Mouse (Mus musculus) heart, adult 2 months (tissue): Measurements from ENCODE around the gene Ncoa4. TPM values are rescaled to one million over a fixed set of nuclear protein-coding genes. Genes with fewer than 3 reads are reported as not detected.
"Not testable (repeated sequence)": the region's sequence is repeated elsewhere in the genome, so short reads cannot be mapped to it uniquely, and the experiment has no call there.

Source experiments
- DNase-seq, 2 experiments: peaks; one replicate each; pipeline ENCODE4 v3.0.0; 2021
- H3K27ac ChIP-seq: fragments of 200-600 bp; 2 replicates; pipeline ENCODE4 v1.8.1; 2022
- H3K27me3 ChIP-seq: fragments of 200-500 bp; 2 replicates; pipeline ENCODE4 v1.6.1; 2012; ENCODE audit warnings: mild to moderate bottlenecking, low read length, inconsistent platforms, mixed read lengths; ENCODE audit not compliant: control insufficient read depth, insufficient read depth
- H3K36me3 ChIP-seq: fragments of 200-500 bp; 2 replicates; pipeline ENCODE4 v1.6.1; 2012; ENCODE audit warnings: low read length, inconsistent platforms; ENCODE audit not compliant: control insufficient read depth, insufficient read depth
- H3K4me1 ChIP-seq: fragments of 200-500 bp; 2 replicates; pipeline ENCODE4 v1.6.1; 2011; ENCODE audit warnings: low read length; ENCODE audit not compliant: control insufficient read depth, insufficient read depth
- H3K4me3 ChIP-seq: fragments of 200-600 bp; 2 replicates; pipeline ENCODE4 v1.8.1; 2022
- H3K79me2 ChIP-seq: fragments of 200-500 bp; replicated peaks from 2 replicates; pipeline ENCODE4 v1.6.1; 2012; ENCODE audit warnings: mild to moderate bottlenecking, inconsistent platforms, low read length, moderate library complexity, mixed read lengths; ENCODE audit not compliant: control insufficient read depth, insufficient read depth
- H3K9ac ChIP-seq: fragments of 200-500 bp; 2 replicates; pipeline ENCODE4 v1.6.1; 2012; ENCODE audit warnings: low read depth, mild to moderate bottlenecking, control low read depth, inconsistent platforms, low read length, mixed read lengths
- CTCF ChIP-seq: fragments of 200-600 bp; IDR thresholded peaks from 2 replicates; pipeline ENCODE4 v1.8.1; 2022; ENCODE audit warnings: antibody characterized with exemption, mild to moderate bottlenecking, moderate library complexity
- EP300 ChIP-seq: fragments of 200-500 bp; IDR thresholded peaks from 2 replicates; pipeline ENCODE4 v1.6.1; 2011; ENCODE audit warnings: low read depth, low read length, control low read depth; ENCODE audit not compliant: insufficient read depth
- POLR2A ChIP-seq: fragments of 200-500 bp; IDR thresholded peaks from 2 replicates; pipeline ENCODE4 v1.6.1; 2011; ENCODE audit warnings: mild to moderate bottlenecking, low read depth, low read length, control low read depth; ENCODE audit not compliant: insufficient read depth
- whole genome bisulfite sequencing: fragments of 180-500 bp; shearing (Covaris S2); methylation state at CpG from one replicate; pipeline ENCODE4 v1.1.7; 2018; 5-methylcytosine and 5-hydroxymethylcytosine counted together
- intact Hi-C: fragments of 180-260 bp; cut with DNase I; formaldehyde crosslinking; loops from one replicate; pipeline ENCODE4 v1.15.1; 2025
- long read RNA-seq: library from polyadenylated mRNA; stranded (forward); transcript quantifications from one replicate; pipeline ENCODE4 v2.0.0, GENCODE M21; 2021
- polyA plus RNA-seq: library from polyadenylated mRNA; depleted of rRNA; stranded (reverse); fragments of >200 nt; gene quantifications from 2 replicates; pipeline ENCODE4 v1.2.3, GENCODE M21; 2012; rRNA removed
- total RNA-seq, 2 experiments: library from RNA; stranded (reverse); gene quantifications; 2 replicates each; pipeline ENCODE4 v1.2.3; 2021

Gene Ncoa4
- total RNA-seq (100 to 1,000 TPM; 135 to 196 TPM), polyA plus RNA-seq (36.7 and 72.2 TPM in 2 replicates)
- long read RNA-seq, full-length matches to known transcripts: 151 of 178 reads
- long read RNA-seq, partial matches to known transcripts: 8 of 178 reads
- long read RNA-seq, other reads (novel, unspliced or antisense): 19 of 178 reads

DNA sequence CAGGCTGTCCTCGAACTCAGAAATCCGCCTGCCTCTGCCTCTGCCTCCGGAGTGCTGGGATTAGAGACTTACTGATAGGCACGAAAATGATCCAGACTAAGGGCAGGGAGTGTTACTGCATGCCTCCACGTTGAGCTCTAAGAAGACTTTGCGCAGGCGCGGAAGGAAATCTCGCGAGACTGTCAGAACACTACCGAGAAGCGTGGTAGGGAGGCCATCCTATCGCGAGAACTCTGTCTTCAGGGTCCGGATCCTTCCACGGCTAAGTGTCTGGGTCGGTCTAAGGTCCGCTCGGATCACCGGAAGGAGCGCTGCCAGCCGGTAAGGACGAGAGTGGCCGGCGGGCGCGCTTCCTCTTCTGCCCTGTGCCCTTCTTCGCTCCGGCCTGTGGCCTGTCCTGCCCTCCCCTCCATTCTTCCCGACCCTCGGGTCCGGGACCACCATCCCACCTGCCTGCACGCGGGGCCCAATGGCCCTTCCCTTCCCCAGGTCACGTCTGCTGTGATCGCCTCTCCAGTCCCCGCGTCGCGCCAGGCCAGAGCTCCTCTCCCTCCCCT is at the start of gene Ncoa4:
Gene Ncoa4, plus strand, starts transcription at position 176 of the 557 bp plus-strand sequence.
- H3K27me3 ChIP-seq: no peaks in the 10 kb centered on the region
- peak within 1 kb of the TSS; percentile 98 for H3K9ac ChIP-seq
- H3K79me2 ChIP-seq: peaks cover 2% of the 10 kb centered on the region
- DNase-seq: peak; percentile 98
- H3K27ac ChIP-seq: peak within 1 kb of the TSS; percentile 99
- H3K36me3 ChIP-seq: peaks cover 4% of the 10 kb centered on the region; the same call in 1 of the 2 replicates
- under 1% methylated on average over 39 of the region's 40 CpGs for WGBS
- TF ChIP-seq CTCF: peak; percentile 54
- peak; percentile 86 for TF ChIP-seq POLR2A
- TF ChIP-seq EP300: no peak
- intact Hi-C loops: loop anchor here (2.0 kb wide), 2 partner anchors 41 to 75 kb away; partner anchors contain the start of genes Dph3, Oxnad1, Parg and Timm23
- H3K4me3 ChIP-seq: peak within 1 kb of the TSS; percentile 94
- peaks cover 3% of the 10 kb centered on the region for H3K4me1 ChIP-seq

DNA sequence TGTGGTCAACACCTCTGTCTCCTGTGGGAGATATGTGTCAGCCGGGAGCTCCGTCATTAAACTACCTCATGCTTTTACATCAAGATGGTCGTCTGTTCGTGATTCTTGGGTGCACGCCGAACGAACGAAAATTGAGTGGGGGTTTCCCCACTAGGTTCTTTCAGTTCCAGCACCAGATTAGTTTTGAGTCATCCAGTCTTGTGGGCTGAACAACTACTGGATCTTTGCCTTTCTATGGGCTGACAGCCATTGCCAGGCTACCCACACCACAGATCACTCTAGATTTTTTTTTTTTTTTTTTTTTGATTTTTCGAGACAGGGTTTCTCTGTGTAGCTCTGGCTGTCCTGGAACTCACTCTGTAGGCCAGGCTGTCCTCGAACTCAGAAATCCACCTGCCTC is 47.5 kb upstream of the Ncoa4 start:
- DNase-seq, H3K4me1 ChIP-seq, H3K27ac ChIP-seq, H3K9ac ChIP-seq, H3K79me2 ChIP-seq, intact Hi-C loops, H3K4me3 ChIP-seq, H3K27me3 ChIP-seq, H3K36me3 ChIP-seq: not testable (repeated sequence)
- 89% methylated on average over 10 of the region's 10 CpGs for WGBS

DNA sequence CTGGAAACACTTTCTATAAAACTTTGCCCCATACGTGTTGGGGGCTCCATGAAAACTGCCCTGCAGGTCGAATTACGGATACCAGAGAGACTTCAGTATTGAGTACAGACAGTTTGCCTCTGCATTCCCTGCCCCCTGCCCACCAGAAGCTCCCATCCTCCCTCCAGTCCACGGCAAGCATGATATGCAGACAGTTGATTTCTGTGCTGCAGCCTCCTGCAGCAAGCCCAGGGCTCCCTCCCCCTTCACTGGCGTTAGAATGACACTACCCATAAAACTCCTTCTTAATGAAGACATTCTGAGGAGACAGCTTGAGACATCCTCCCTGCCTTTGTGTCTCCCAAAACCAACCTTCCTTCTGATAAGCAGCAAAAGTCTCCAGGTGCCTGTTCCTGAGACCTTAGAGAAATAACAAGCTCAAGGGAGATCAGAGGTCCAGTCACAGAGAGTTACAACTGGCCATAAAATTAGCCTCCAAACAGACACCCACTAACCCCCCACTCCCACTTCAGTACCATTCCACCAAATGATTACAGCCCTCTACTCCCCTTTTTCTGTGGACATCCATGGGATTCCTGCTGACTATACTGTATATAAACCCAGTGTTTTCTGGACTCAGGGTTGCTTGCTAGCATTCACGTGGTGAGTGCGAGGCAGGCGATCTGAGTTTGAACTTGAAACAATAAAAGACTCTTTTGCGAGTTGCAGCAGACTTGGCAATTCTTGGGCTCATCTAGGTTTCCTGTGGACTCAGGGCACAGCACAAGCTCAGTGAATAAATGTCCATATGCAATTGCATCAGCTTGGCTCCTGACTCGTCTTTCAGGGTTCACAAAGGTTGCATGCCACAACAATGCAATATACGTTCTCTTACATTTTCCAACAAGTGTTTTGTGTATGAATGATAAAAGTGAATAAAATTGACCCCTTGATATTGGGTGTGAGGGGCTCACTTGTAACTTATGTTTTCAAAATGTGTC is 38.4 kb upstream of the Ncoa4 start:
- WGBS: 78% methylated on average over 11 of the region's 11 CpGs
- Histone ChIP-seq H3K4me3 (no peak overlapping the region), H3K9ac (no peak overlapping the region), H3K36me3 (no peaks in the 10 kb centered on the region), H3K27ac (no peak overlapping the region), H3K4me1 (no peaks in the 10 kb centered on the region; the same call in 1 of the 2 replicates), H3K27me3 (no peaks in the 10 kb centered on the region; the same call in 1 of the 2 replicates), H3K79me2 (no peaks in the 10 kb centered on the region)
- DNase-seq: no peak
- intact Hi-C loops: no loop called here
- TF ChIP-seq EP300 (no peak), CTCF (no peak), POLR2A (0 out of 2 replicates have a peak, but pooled peaks have one; percentile 24)

DNA sequence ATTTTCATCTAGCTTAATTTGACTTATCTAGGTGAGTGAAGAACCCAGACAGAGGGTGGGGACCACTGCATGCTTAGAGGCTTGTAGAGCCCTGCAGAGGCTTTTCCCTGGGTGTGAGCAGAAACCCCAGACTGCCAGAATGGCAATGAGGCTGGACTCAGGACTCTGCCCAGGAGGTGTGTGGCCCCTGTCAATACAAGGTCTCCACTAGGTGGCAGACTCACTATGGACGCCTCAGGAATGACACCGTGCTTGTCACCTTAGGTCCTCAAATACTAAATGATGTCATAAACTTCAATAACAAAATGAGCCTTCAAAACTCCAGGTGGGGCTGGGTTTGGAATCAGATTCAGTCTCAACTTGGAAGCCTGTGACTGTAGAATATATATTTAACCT is 37.7 kb upstream of the Ncoa4 start:
- WGBS: 21% methylated on average over 2 of the region's 2 CpGs
- intact Hi-C loops: loop anchor here (2.0 kb wide), 1 partner anchor 71 kb away; no protein-coding TSS in a partner anchor
- no peaks in the 10 kb centered on the region for H3K79me2 ChIP-seq
- no peaks in the 10 kb centered on the region; the same call in 1 of the 2 replicates for H3K4me1 ChIP-seq
- no peak overlapping the region for H3K9ac ChIP-seq
- peak in 1 of 2 experiments; percentile 21 for DNase-seq
- no peak for TF ChIP-seq POLR2A
- TF ChIP-seq EP300: no peak
- TF ChIP-seq CTCF: peak; percentile 71
- H3K27ac ChIP-seq: no peak overlapping the region
- H3K4me3 ChIP-seq: no peak overlapping the region
- no peaks in the 10 kb centered on the region for H3K36me3 ChIP-seq
- H3K27me3 ChIP-seq: no peaks in the 10 kb centered on the region; the same call in 1 of the 2 replicates

DNA sequence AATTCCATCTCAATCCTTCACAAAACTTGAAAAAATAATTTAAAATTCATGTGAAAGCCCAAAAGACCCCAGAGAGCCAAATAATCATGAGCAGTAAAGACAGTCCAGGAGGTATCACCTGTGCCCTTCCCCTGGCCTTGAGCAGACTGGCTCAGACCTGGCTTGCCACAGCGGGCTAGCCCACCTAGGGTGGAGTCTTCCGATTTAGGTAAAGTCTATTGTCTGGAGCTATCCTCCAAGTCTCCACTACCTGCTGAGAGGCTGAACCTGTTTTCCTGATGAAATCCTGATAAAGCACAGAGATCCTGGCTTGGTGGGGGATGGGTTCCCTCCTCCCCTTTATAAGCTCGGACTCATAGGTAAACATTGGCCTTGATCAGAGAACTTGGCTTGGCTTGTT is 35.4 kb upstream of the Ncoa4 start:
- Histone ChIP-seq H3K79me2 (no peaks in the 10 kb centered on the region), H3K4me3 (no peak overlapping the region), H3K27ac (no peak overlapping the region), H3K36me3 (no peaks in the 10 kb centered on the region), H3K9ac (no peak overlapping the region), H3K27me3 (no peaks in the 10 kb centered on the region; the same call in 1 of the 2 replicates), H3K4me1 (no peaks in the 10 kb centered on the region; the same call in 1 of the 2 replicates)
- intact Hi-C loops: no loop called here
- TF ChIP-seq POLR2A (no peak), CTCF (no peak), EP300 (no peak)
- DNase-seq: no peak
- WGBS: 81% methylated on average over 3 of the region's 3 CpGs

DNA sequence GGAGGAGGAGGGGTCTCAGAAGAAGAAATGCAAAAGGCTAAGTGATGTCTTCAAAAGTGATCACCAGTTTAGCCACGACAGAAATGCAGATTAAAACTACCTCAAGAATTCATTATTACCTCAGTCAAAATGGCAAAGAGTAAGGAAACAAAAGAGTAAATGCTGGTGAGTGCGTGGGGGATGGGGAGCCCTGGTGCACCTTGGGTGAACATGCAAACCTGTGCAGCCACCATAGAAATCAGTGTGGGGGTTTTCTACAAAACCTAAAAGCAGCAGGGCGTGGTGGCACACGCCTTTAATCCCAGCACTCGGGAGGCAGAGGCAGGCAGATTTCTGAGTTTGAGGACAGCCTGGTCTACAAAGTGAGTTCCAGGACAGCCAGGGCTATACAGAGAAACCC is 34.4 kb upstream of the Ncoa4 start:
- H3K4me3 ChIP-seq, H3K36me3 ChIP-seq, H3K4me1 ChIP-seq, intact Hi-C loops, H3K9ac ChIP-seq, H3K27me3 ChIP-seq, H3K79me2 ChIP-seq, H3K27ac ChIP-seq, DNase-seq: not testable (repeated sequence)
- 80% methylated on average over 5 of the region's 5 CpGs for whole genome bisulfite sequencing
